Mouse (Mus musculus) ovary, adult 18-20 months (tissue): ENCODE results near the gene Rnf217.

Experiments
- DNase-seq: peaks from one replicate; pipeline ENCODE4 v3.0.0; 2022; ENCODE audit warnings: low spot score, mixed read lengths

Rnf217 gene

GRCm38 (mm10) chr10:31609066-31609961 is at the start of gene Rnf217:
Rnf217 (minus strand) TSS chr10:31609184.
- DNase-seq, result peak; percentile 52

DNA sequence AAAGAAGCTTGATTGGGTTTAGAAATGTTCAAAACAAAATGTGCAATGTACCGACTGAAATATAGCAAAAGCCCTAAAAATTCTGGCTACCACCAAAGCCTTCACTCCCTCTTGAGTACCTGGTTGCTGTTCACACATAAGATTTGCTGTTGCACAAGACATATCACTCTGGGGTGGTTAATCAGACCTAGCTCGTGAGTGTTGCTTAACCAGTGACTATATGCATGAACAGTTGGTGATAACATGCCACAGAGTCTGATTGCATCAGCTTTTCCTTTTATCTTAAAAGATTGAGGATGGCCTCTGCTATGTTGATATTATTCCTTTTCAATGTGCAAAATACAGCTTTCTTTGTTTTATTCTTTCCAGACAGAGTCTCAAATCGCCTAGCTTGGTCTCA is 38.3 kb upstream of the Rnf217 start:
- DNase-seq, result no peak

DNA sequence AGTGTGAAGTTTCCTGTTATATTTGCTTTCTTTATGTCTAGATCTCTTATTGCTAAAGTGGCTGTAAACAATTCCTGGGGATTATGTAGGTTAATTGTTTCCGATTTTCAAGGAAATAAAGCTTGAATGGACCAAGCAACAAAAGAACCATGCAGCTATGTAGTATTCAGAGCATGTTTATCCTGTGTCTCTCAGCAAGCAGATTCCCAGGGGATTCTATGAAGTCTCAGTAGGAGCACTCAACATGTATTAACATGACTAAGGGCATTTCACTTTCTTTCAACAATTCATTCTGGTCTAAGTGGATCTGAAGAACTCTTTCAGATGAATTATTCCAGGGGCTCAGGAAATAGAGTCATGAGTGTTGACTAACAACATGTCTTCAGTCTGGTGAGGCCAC is 37.1 kb upstream of the Rnf217 start:
- no peak for DNase-seq

DNA sequence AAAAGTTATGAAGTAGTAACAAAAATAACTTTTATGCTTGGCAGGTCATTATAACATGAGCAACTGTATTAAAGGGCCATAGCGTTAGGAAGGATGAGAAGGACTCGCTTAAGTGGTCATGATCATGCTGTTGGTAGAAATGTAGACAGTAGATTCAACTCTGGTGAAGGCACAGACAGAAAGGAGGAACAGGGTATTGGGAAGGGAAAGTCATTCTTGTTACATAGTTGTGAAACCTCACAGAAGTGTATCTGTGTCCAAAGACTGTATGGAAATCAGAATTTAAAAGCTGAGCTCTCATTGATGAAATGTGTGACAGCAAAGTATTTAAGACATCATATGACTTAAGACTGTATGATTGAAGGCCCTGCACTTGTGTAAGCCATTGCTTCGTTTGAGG is 26.1 kb upstream of the Rnf217 start:
- no peak for DNase-seq

- DNase-seq, result no peak
Measured at GRCm38 (mm10) chr10:31632005-31632404, 23.0 kb upstream of the Rnf217 start.

DNA sequence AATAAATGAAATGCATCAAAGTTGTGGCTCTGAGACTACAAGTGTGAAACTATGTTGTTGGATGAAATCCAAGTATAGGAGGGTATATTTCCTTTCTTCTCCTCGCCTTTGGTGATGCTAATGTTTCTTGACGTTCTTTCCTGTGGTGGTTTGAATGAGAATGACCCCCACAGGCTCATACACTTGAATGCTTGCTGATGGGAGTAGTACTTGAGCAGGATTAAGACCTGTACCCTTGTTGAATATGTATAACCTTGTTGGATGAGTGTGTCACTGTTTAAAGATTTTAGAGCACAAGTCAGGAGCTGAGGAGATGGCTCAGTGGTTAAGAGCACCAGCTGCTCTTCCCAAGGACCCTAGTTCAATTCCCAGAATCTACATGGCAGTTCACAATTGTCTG is 6.4 kb upstream of the Rnf217 start:
- DNase-seq, result no peak

DNA sequence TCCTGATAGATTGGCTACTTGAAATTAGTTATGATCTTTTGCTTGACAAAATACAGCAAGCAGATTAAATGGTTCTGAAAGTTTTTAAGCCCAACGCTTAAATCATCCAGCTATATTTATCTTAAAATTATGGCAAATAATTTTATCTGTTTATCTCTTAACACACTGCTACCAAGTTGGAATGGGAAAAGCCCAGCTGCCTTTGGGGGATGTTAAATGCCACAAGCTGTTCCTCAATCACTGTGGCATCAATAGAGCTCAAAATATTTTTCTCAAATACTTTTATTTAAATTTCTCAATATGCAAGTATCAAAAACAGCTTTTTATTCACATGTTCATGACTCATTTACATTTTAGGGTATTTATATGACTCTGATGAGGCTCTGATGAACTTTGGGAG is 5.1 kb upstream of the Rnf217 start:
- DNase-seq, result no peak

- DNase-seq, result no peak
Measured at GRCm38 (mm10) chr10:31608441-31609065, 431 bp downstream of the Rnf217 start.

- no peak for DNase-seq
Measured at GRCm38 (mm10) chr10:31606981-31607867, 1.8 kb downstream of the Rnf217 start.

- no peak for DNase-seq
Measured at GRCm38 (mm10) chr10:31603855-31604254, 5.1 kb downstream of the Rnf217 start.

DNA sequence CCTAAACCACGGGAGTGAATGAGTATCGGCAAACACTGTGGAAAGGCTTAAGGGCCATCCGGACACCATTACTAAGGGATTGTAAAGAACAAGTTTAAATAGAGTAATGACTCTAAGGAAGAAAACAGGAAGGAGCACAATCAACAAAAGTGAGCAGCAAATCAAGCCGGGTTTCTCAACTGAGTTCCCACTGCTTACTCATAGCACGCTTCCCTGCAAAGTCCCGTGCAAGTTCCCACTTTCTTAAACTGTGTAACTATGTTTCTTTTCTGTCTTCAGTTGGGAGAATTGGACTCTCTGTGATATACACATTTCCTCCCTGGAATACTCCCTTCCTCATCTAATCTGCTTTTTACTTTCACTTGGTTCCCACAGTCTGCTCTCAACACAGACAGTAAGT is 8.9 kb downstream of the Rnf217 start:
- DNase-seq, result no peak

DNA sequence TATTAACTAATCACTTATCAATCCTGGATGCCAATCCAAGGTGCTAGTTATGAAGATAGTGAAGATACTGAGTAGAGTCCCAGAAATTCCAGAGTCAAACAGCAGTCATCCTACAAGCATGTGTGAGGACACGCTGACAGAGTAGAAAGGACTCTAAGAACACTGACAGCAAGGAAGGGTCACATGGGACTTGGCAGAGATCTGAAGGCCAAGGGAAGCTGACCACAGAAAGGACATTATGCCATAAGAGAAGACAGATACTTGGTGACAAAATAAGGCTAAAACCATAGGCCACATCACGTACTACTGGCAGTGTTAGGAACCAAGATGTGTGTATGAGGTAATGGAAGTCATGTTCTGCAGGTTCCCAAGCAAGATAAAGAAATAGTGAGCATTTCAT is 11.1 kb downstream of the Rnf217 start:
- no peak for DNase-seq

- no peak for DNase-seq
Measured at GRCm38 (mm10) chr10:31596804-31597203, 12.2 kb downstream of the Rnf217 start.

DNA sequence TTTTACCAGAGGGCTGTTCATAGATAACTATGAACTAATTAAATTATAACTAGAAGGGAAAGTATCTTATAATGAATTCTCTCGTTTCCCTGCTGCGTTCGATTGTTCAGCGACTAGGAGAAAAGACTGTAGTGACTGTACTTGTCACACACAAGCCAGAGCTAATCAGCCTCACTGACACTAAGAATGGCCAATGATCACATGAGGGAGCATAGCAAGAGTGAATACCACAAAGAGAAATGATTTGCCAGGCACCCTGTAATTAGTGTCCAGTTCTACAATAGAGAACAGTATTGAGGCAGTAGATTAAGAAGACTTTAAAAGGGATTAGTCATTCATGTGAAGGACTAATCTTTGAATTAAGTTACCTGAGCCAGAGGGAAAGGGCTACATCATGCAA is 13.7 kb downstream of the Rnf217 start:
- DNase-seq, result no peak

- peak; percentile 33 for DNase-seq
Measured at GRCm38 (mm10) chr10:31592741-31593524, 16.1 kb downstream of the Rnf217 start.

DNA sequence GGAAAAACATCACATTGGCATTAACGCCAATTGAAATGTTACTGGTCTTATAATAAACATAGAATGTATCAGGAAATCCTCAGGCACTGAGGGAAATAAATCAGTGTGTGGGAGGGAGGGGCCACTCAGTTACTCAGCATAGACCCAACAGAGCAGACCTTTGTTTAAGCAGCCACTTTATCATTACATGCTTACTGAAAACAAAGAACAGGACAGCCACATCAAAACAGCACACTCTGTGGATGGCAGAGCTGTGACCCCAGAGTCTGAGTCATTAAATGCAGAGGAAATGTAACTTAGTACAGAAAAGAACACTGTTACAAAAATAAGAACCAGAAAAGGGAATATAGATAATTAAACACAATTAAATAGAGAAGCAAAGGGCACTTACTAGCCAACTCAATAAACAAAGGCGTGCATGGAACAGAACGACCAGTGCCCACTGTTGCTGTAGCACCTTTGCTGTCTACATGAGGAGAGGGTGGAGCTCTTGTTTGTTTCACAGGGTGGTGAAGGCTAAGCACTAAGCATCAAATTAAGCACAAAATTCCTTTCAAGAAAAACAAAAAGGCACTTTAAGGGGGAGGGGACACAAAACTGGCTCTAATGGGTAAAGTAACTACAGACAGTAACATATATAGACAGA is 16.8 kb downstream of the Rnf217 start:
- no peak for DNase-seq

GRCm38 (mm10) chr10:31580722-31581121 is 28.3 kb downstream of the Rnf217 start:
- DNase-seq, result no peak

DNA sequence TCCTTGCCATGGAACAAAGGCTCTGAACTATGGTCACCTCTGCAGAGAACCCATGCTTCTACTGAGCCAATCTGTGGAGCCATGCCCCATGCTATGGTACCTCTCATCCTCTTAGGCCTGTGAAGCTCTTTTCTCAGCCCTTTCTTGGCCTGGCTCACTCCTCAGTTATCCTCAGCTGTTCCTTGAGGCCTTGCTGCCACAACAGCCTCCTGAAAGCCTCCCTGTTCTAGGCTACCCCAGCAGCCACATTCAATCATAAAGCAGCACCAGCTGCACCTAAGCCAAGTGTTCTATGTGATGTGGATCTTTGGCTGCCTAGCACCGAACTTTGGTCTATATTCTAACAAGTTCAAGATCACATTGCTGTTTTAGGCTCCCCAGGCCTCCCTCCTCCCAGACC is 28.9 kb downstream of the Rnf217 start:
- DNase-seq, result no peak

- DNase-seq, result no peak
Measured at GRCm38 (mm10) chr10:31573267-31573666, 35.7 kb downstream of the Rnf217 start.

DNA sequence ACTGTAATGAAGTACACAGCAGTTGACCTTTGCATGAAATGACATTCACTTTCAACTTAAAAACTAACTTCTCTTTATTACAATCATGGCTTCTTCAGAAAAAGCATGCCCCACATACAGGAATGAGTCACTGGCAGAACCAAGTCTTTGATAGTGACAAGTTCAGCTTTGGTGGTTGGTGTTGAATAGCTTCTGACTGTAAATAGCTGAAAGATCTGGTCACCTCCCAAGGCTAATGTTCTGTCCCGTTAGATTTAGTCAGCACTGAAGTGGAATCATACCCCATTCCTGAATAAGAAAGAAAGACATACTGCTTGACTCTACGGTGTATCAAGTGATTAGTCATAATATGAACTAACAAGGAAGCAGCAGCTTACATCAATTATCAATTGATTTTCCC is 51.7 kb downstream of the Rnf217 start:
- DNase-seq, result no peak

GRCm38 (mm10) chr10:31555433-31555960 is 53.5 kb downstream of the Rnf217 start:
- no peak for DNase-seq
